Mouse (Mus musculus): ENCODE results near the gene Gm20388.

DNA sequence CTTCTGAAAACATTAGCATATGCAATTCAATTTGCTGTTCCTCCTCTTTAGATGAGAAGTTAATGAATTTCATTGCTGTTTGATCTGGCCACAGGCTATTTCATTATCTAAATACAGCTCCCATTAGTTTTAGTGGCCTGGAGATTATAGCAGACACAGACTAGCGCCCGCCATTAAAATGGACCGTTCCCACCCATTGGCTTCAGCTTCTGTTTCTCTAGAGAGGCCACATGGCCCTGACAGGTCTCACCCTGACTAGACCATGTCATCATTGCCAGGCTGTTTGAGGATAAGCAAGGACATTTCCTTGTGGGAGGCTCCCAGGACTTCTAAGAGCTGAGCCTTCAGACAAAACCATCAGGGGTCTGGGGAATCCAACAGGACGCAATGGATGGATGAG is 3774.8 kb downstream of the Gm20388 start:
- TF ChIP-seq CTCF (IDR thresholded peaks at IDR 0.05; ENCODE audit: insufficient read depth, low read depth, low read length) (no peak), POLR2A (IDR thresholded peaks at IDR 0.05; ENCODE audit: insufficient read depth, low read depth, low read length) (no peak)

Data from olfactory bulb, adult 2 months (tissue).